ENCODE assay signal across 22 mouse cellular contexts in the genomic region with DNA sequence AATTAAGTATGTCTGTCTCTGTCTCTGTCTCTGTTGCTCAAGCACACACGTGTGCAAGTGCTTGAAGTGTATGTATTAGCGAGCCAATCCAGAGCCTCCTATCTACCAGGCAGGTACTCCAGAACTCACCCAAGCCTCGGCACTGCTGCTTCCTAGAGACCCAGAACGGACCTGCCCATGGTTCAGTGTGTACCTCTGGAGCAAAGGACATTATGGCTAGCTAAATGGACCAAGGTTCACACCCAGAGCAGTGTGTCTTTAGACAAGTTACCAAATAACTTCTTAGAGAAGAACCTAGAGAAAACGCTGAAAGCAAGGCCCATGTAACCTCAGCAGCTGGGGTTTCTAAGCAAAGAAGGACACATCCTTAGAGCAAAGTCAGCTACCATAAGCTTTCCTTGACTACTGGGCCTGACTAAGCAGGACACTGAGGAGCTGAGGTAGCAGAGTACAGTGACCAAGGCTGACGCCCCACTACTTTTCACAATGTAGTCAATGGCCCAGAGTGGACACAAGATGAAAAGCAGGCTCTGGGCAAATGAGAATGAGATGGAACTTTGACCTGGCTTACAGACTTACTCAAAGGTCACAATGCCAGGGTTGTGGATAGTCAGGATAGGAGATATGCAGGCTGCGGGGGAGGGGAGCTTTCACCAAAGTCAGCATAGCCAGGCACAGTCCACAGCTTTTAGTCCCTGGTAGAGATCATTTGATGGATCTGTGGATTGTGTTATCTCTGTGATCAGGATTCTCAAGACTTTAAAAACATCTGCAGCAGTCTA. TPM values are rescaled to one million over a fixed set of nuclear protein-coding genes. Genes with fewer than 3 reads are reported as not detected.
DNase-seq lines count a peak whose midpoint lies in the region; ATAC-seq and TF ChIP-seq lines count a peak whose summit lies in the region.
"Had no signal": no experiment of that assay in that cellular context is flagged by ENCODE, and none has a peak within 500 bp of the region (broad histone marks: within the 10 kb centered on the region; RNA-seq: fewer than 3 reads in every experiment).

No protein-coding gene starts in this region.

- ATAC-seq in kidney, embryonic 14.5 days (ENCODE audit: low FRiP score, low TSS enrichment) = no peak
- peak; percentile 71 for ATAC-seq in liver, embryonic 14.5 days (ENCODE audit: insufficient read depth)
- ATAC-seq: forebrain, postnatal 0 days had no signal

- H3K27ac ChIP-seq in kidney, embryonic 14.5 days (ENCODE audit: low read depth, low read length) = no peak overlapping the region
- H3K27ac ChIP-seq in liver, embryonic 14.5 days = no peak overlapping the region
- H3K27ac ChIP-seq in layer of hippocampus, adult 2 months = no peak overlapping the region
- H3K27ac ChIP-seq: forebrain, embryonic 10.5 days; hindbrain, embryonic 13.5 days; limb, embryonic 12.5 days; macrophage; midbrain, embryonic 10.5 days; stomach, embryonic 15.5 days had no signal

- H3K9me3 ChIP-seq in kidney, embryonic 14.5 days (ENCODE audit: control insufficient read depth, low read length) = no peaks in the 10 kb centered on the region
- no peaks in the 10 kb centered on the region for H3K9me3 ChIP-seq in liver, embryonic 14.5 days (ENCODE audit: control insufficient read depth, low read length)
- H3K9me3 ChIP-seq: forebrain, embryonic 10.5 days; heart, embryonic 12.5 days; hindbrain, embryonic 13.5 days; limb, embryonic 12.5 days; midbrain, embryonic 10.5 days; stomach, embryonic 15.5 days had no signal

- H3K4me3 ChIP-seq in kidney, embryonic 14.5 days (ENCODE audit: low read length) = no peak overlapping the region
- H3K4me3 ChIP-seq in liver, embryonic 14.5 days (ENCODE audit: insufficient read depth in 1 of 2, low read depth in 2 of 2, low read length in 2 of 2) = no peak overlapping the region
- H3K4me3 ChIP-seq in layer of hippocampus, adult 2 months = no peak overlapping the region
- H3K4me3 ChIP-seq: forebrain, embryonic 10.5 days; heart, embryonic 12.5 days; hindbrain, embryonic 13.5 days; limb, embryonic 12.5 days; midbrain, embryonic 10.5 days; stomach, embryonic 15.5 days had no signal

- H3K9ac ChIP-seq in kidney, embryonic 14.5 days (ENCODE audit: low read depth, low read length) = no peak overlapping the region
- H3K9ac ChIP-seq in liver, embryonic 14.5 days (replicated peaks) = no peak overlapping the region
- H3K9ac ChIP-seq: forebrain, postnatal 0 days; heart, embryonic 12.5 days; hindbrain, embryonic 13.5 days; limb, embryonic 12.5 days; stomach, embryonic 15.5 days had no signal

- H3K4me2 ChIP-seq in kidney, embryonic 14.5 days (replicated peaks; ENCODE audit: low read depth, low read length) = no peak overlapping the region
- H3K4me2 ChIP-seq in liver, embryonic 14.5 days (ENCODE audit: low read depth) = no peak overlapping the region
- H3K4me2 ChIP-seq: heart, embryonic 12.5 days; hindbrain, embryonic 13.5 days; limb, embryonic 12.5 days; stomach, embryonic 15.5 days had no signal

- WGBS in kidney, embryonic 14.5 days = 90% methylated on average over 7 of the region's 7 CpGs
- 70% methylated on average over 7 of the region's 7 CpGs for WGBS in liver, embryonic 14.5 days (ENCODE audit: insufficient replicate concordance)

- no peak for TF ChIP-seq CTCF in liver, embryonic 14.5 days (IDR thresholded peaks at IDR 0.05; ENCODE audit: low read depth)
- no peak for TF ChIP-seq CTCF in layer of hippocampus, adult 2 months (conservative IDR thresholded peaks at IDR 0.05)

- peak; percentile 43 for DNase-seq in kidney, adult 18-20 months
- DNase-seq in kidney, postnatal 25 days = peak; percentile 66 to 86
- peak in 1 of 3 experiments; percentile 16 for DNase-seq in liver, embryonic 14.5 days (ENCODE audit: low read depth in 3 of 3, low spot score in 3 of 3)
- DNase-seq in layer of hippocampus, adult 2 months (ENCODE audit: low spot score in 2 of 2) = no peak
- DNase-seq in spleen, adult 18-20 months = no peak
- no peak for DNase-seq in gastrocnemius, postnatal 25 days
- DNase-seq: adrenal gland, postnatal 36 days; cerebellum, adult 2 months; forebrain, postnatal 0 days; heart, adult 11 months; heart, postnatal 14 days; thymus, adult 18-20 months; thymus, postnatal 4 days had no signal

- TF ChIP-seq EP300 in liver, embryonic 14.5 days (IDR thresholded peaks at IDR 0.05; ENCODE audit: low read depth) = no peak

- no peaks in the 10 kb centered on the region for H3K4me1 ChIP-seq in kidney, embryonic 14.5 days (ENCODE audit: control insufficient read depth, insufficient read depth, low read length)
- 0 out of 4 replicates have a peak, but pooled peaks cover 0 to 4% of the 10 kb centered on the region in 2 experiments for H3K4me1 ChIP-seq in liver, embryonic 14.5 days (replicated peaks; ENCODE audit: control insufficient read depth in 2 of 2, insufficient read depth in 2 of 2, low read length in 1 of 2)
- H3K4me1 ChIP-seq: stomach, embryonic 15.5 days had no signal

- no peaks in the 10 kb centered on the region for H3K27me3 ChIP-seq in kidney, embryonic 14.5 days (ENCODE audit: control insufficient read depth, insufficient read depth, low read length)
- H3K27me3 ChIP-seq in liver, embryonic 14.5 days (ENCODE audit: control insufficient read depth, insufficient read depth, low read length) = no peaks in the 10 kb centered on the region
- H3K27me3 ChIP-seq: CH12.LX; heart, embryonic 12.5 days; hindbrain, embryonic 13.5 days; limb, embryonic 12.5 days; stomach, embryonic 15.5 days had no signal

- H3K36me3 ChIP-seq in kidney, embryonic 14.5 days (ENCODE audit: control insufficient read depth, insufficient read depth, low read length) = peaks cover 91% of the 10 kb centered on the region
- H3K36me3 ChIP-seq in liver, embryonic 14.5 days (replicated peaks; ENCODE audit: control insufficient read depth, insufficient read depth, low read depth) = peaks cover 22% of the 10 kb centered on the region

RNA-seq across cellular contexts. Expression of a gene that starts 10.0 kb away (rescaled TPM):
- polyA plus RNA-seq in kidney, embryonic 14.5 days (2014; fragmentation: Nextera tagmentation; extraction: Ambion mirVana) = 18.9 and 43.9 TPM in 2 replicates
- 9.4 and 10.5 TPM in 2 replicates for polyA plus RNA-seq in liver, embryonic 14.5 days (2012; rRNA removed)
- 9.3 and 10.7 TPM in 2 replicates for polyA plus RNA-seq in liver, embryonic 14.5 days (2014; fragmentation: Nextera tagmentation; extraction: Ambion mirVana)
- 10 to 100 TPM; 49.3 to 51.3 TPM for total RNA-seq in layer of hippocampus, adult 2 months (2021)
- total RNA-seq in gastrocnemius, postnatal 25 days (2021) = 10 to 100 TPM; 22.0 to 23.9 TPM

RNA-seq across cellular contexts. Expression of a gene that starts 26.0 kb away (rescaled TPM):
- polyA plus RNA-seq in kidney, embryonic 14.5 days (2014; fragmentation: Nextera tagmentation; extraction: Ambion mirVana) = 13.7 and 24.7 TPM in 2 replicates
- 6.9 and 9.1 TPM in 2 replicates for polyA plus RNA-seq in liver, embryonic 14.5 days (2012; rRNA removed)
- polyA plus RNA-seq in liver, embryonic 14.5 days (2014; fragmentation: Nextera tagmentation; extraction: Ambion mirVana) = 4.1 and 5.4 TPM in 2 replicates
- total RNA-seq in layer of hippocampus, adult 2 months (2021) = 10 to 100 TPM; 22.2 to 25.1 TPM
- total RNA-seq in gastrocnemius, postnatal 25 days (2021) = 1 to 10 TPM; 6.5 to 7.6 TPM

RNA-seq across cellular contexts. Expression of a gene that starts 45.8 kb away (rescaled TPM):
- 68.9 and 113 TPM in 2 replicates for polyA plus RNA-seq in kidney, embryonic 14.5 days (2014; fragmentation: Nextera tagmentation; extraction: Ambion mirVana)
- 32.5 and 41.8 TPM in 2 replicates for polyA plus RNA-seq in liver, embryonic 14.5 days (2012; rRNA removed)
- polyA plus RNA-seq in liver, embryonic 14.5 days (2014; fragmentation: Nextera tagmentation; extraction: Ambion mirVana) = 45.5 and 50.1 TPM in 2 replicates
- total RNA-seq in layer of hippocampus, adult 2 months (2021) = 100 to 1,000 TPM in 1 of 2 experiments, 10 to 100 TPM in 1; 89.2 to 100 TPM
- 100 to 1,000 TPM; 128 to 139 TPM for total RNA-seq in gastrocnemius, postnatal 25 days (2021)

RNA-seq across cellular contexts. Expression of a gene that starts 45.9 kb away (rescaled TPM):
- 86.1 and 112 TPM in 2 replicates for polyA plus RNA-seq in kidney, embryonic 14.5 days (2014; fragmentation: Nextera tagmentation; extraction: Ambion mirVana)
- 26.3 and 35.3 TPM in 2 replicates for polyA plus RNA-seq in liver, embryonic 14.5 days (2012; rRNA removed)
- polyA plus RNA-seq in liver, embryonic 14.5 days (2014; fragmentation: Nextera tagmentation; extraction: Ambion mirVana) = 36.0 and 41.6 TPM in 2 replicates
- 100 to 1,000 TPM; 159 to 168 TPM for total RNA-seq in layer of hippocampus, adult 2 months (2021)
- total RNA-seq in gastrocnemius, postnatal 25 days (2021) = 10 to 100 TPM; 24.9 to 27.3 TPM

RNA-seq across cellular contexts. Expression of a gene that starts 54.5 kb away (rescaled TPM):
- polyA plus RNA-seq in kidney, embryonic 14.5 days (2014; fragmentation: Nextera tagmentation; extraction: Ambion mirVana) = 24.6 and 29.3 TPM in 2 replicates
- 10.7 and 11.0 TPM in 2 replicates for polyA plus RNA-seq in liver, embryonic 14.5 days (2012; rRNA removed)
- polyA plus RNA-seq in liver, embryonic 14.5 days (2014; fragmentation: Nextera tagmentation; extraction: Ambion mirVana) = 6.3 and 6.6 TPM in 2 replicates
- 10 to 100 TPM; 72.5 to 88.9 TPM for total RNA-seq in layer of hippocampus, adult 2 months (2021)
- 1 to 10 TPM; 5.7 to 5.9 TPM for total RNA-seq in gastrocnemius, postnatal 25 days (2021)

Comparison
In these comparisons a context has a peak if more than half of its experiments do, and no peak if none do; other contexts are left out.
1. DNase-seq: peak in kidney, adult 18-20 months (single experiment) and kidney, postnatal 25 days (2 of 2); none in layer of hippocampus, adult 2 months (0 of 2), spleen, adult 18-20 months (0 of 2) and gastrocnemius, postnatal 25 days (single experiment).